Mouse (Mus musculus) limb, embryonic 10.5 days (tissue): ENCODE measurements at regions not wholly inside any gene's neighbourhood (a gene's known extent, or its start where the extent isn't known, plus 50 kb on each side); places are given as distances from the start of the nearest gene placed in this dataset.
A peak's percentile ranks its signal among the peaks of the same experiment; 100 is the strongest.
"Not testable (repeated sequence)": the region's sequence is repeated elsewhere in the genome, so short reads cannot be mapped to it uniquely, and the experiment has no call there.

Experiments
- DNase-seq: peaks from one replicate; pipeline ENCODE4 v3.0.0-alpha.2; 2017; ENCODE audit warnings: low spot score
- H3K27ac ChIP-seq: fragments of 300-500 bp; sonication (generic); 2 replicates; pipeline ENCODE4 v1.5.1; 2016; ENCODE audit warnings: mild to moderate bottlenecking
- H3K27me3 ChIP-seq: fragments of 300-500 bp; sonication (generic); 2 replicates; pipeline ENCODE4 v1.6.1; 2016; ENCODE audit warnings: low read depth, mild to moderate bottlenecking; ENCODE audit not compliant: poor library complexity, severe bottlenecking
- H3K36me3 ChIP-seq: fragments of 300-500 bp; sonication (generic); 2 replicates; pipeline ENCODE4 v1.6.1; 2016; ENCODE audit warnings: mild to moderate bottlenecking, moderate library complexity
- H3K4me1 ChIP-seq: fragments of 300-500 bp; sonication (generic); 2 replicates; pipeline ENCODE4 v1.6.1; 2016
- H3K4me3 ChIP-seq: fragments of 300-500 bp; sonication (generic); 2 replicates; pipeline ENCODE4 v1.5.1; 2016; ENCODE audit warnings: mild to moderate bottlenecking, moderate library complexity
- H3K9me3 ChIP-seq: fragments of 300-500 bp; sonication (generic); replicated peaks from 2 replicates; pipeline ENCODE4 v1.6.1; 2016; ENCODE audit warnings: mild to moderate bottlenecking
- WGBS: fragments of 180-500 bp; shearing (Covaris S2); methylation state at CpG from one replicate; pipeline ENCODE4 v1.1.7; 2016; 5-methylcytosine and 5-hydroxymethylcytosine counted together

DNA sequence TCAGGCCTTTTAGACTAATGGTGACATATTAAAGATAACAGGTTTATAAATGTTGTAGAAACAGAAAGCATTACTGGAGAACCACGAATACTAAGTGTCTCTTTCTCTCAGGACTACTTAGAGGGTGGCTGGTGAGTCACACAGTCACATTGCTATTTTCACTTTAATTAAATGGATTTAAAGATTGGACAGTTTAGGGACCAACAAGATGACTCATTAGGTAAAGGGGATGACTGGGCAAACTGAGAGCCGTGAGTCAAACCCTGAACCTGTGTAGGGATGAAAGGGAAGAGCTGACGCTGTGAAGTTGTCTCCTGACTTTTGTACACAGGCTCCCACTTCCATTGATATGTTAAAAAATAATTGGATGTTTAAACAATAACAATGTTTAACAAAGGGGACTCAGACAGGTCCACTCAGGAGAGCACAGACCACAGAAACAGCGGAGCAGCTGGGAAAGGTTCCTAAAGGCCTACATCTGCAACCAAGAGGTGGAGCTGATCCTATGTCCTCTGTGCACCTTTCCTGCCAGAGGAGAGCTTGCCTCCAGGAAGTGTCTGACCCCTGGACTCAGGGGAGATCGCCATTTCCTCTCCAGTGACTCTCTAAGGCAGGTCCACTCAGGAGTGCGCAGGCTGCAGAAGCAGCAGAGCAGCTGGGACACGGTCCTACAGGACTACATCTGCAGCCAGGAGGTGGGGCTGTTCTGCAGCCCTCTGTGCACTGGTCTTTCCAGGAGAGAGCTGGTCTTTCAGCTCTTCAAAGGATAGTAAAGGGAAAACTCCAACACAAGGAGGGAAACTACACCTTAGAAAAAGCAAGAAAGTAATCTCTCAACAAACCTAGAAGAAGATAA, 146.0 kb upstream of the Tmc3 start:
- H3K27me3 ChIP-seq, result no peaks in the 10 kb centered on the region
- WGBS, result 67% methylated on average over 7 of the region's 7 CpGs
- no peak overlapping the region for H3K4me3 ChIP-seq
- no peak for DNase-seq
- peak overlapping the region; percentile 71; the same call in 1 of the 2 replicates for H3K27ac ChIP-seq
- no peaks in the 10 kb centered on the region for H3K36me3 ChIP-seq
- H3K9me3 ChIP-seq, result no peaks in the 10 kb centered on the region
- H3K4me1 ChIP-seq, result peaks cover 31% of the 10 kb centered on the region

DNA sequence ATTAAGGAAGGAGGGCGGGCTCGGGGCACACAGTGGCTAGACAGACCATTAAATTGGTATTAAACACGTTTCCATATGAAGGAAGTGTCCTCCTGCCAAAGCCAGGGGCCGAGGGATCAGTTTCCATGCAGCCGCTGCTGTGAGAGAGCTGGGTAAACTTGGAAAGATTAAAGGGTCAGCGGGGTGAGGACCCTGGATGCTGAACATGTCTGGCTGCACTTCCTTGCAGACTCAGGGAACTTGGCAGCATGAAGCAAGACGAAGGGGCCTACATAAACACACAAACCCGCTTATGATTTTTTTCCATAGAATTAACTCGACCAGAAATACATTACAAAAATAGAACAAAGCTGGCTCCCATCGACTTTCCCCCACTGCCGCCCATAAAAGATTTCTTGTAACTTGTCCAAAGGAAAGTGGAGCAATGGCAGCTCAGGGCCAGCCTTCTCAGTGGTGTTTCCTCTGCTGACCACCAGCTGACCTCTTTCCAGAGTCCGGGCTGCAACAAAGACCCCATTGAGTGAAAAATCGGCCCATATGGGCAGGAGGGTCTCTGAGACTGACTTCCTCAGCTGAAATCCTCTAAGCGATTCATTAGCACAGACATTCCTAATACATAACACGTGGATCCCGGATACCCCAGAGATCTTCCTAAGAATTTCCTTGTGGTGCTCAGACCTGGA, 141.0 kb upstream of the Tmc3 start:
- H3K4me3 ChIP-seq, result no peak overlapping the region
- H3K27me3 ChIP-seq, result no peaks in the 10 kb centered on the region
- 27% methylated on average over 16 of the region's 16 CpGs for WGBS

DNA sequence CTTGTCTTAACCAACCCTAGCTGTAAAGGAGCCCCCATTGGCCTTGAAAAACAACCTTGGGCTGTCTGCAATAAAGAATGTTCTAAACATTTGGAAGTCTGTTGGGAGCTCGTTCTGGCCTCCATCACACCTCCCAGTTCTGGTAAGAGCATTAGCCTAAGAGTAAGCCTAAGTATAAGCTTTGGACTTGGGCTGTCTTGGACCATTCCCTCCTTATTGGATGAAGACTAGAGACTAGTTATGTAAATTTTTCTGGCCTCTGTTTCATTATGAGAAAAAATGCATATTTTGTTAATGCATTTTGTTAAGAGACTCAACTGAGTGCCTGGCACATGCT, 140.5 kb upstream of the Tmc3 start:
- Histone ChIP-seq H3K9me3 (no peaks in the 10 kb centered on the region), H3K36me3 (no peaks in the 10 kb centered on the region), H3K27ac (peak overlapping the region; percentile 90), H3K27me3 (no peaks in the 10 kb centered on the region), H3K4me3 (no peak overlapping the region), H3K4me1 (peaks cover 40% of the 10 kb centered on the region)
- DNase-seq, result no peak
- 39% methylated on average over 1 of the region's 1 CpGs for WGBS

More for the DNA sequence above, 141.0 kb upstream of the Tmc3 start:
- peak overlapping the region; percentile 90 for H3K27ac ChIP-seq
- H3K4me1 ChIP-seq, result peaks cover 45% of the 10 kb centered on the region
- no peaks in the 10 kb centered on the region for H3K9me3 ChIP-seq
- no peaks in the 10 kb centered on the region for H3K36me3 ChIP-seq
- DNase-seq, result peak; percentile 67

DNA sequence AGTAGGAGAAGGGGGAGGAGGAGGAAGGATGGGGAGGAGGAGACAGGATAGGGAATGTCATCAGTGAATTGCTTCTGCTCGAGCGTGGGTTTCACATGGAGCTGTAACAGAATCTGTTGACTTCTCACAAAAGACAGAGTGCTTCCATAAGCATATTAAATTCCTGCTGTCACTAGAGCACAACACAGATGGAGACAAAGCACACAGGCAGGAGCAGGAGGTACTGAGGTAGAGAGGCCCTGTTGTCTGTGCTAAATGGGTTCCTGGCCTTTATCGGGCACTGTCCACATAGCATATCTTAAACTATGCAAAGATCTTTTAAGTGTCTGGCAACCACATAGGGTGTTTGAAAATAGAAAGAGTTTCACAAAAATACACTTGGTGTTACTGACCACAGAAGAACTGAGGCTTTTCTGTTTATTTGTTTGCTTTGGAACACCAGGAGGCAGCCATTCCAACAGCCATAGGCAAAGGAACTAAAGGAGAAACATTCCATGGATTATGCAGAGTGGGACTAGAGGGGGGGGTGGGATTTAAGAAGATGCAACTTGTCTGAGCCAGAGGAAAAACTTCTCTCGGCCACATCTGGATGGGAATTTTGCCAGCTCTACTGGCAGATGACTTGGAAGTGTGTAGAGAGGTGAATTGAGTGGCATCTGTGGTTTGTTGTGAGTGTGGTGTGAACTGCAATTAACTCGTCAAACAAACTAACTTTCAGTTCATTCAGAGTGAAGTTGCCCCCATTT, 139.4 kb upstream of the Tmc3 start:
- Histone ChIP-seq H3K4me3 (no peak overlapping the region), H3K4me1 (peaks cover 42% of the 10 kb centered on the region), H3K27ac (peak overlapping the region; percentile 90), H3K27me3 (no peaks in the 10 kb centered on the region), H3K36me3 (no peaks in the 10 kb centered on the region), H3K9me3 (no peaks in the 10 kb centered on the region)
- WGBS, result 51% methylated on average over 5 of the region's 5 CpGs
- DNase-seq, result no peak

DNA sequence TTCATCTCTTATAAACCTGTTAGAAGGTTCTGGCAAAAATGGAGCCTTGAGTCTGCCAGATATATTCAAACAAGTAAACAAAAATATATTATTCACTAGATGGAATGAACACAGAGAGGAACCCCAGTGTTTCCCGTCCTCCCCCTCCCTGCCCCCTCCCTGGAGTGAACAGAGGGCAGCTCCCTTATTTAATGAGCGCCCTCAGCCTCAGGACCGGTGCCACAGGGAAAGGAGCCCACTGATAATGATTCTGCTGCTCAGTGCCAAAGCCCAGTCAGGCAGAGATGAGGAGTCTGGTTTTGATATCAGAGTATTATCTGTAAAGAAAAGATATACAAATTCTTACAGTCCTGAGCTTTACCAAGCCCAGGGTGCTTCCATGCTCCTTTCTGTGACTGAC, 134.4 kb upstream of the Tmc3 start:
- 76% methylated on average over 3 of the region's 3 CpGs for WGBS
- no peak for DNase-seq
- H3K4me3 ChIP-seq, result no peak overlapping the region
- no peaks in the 10 kb centered on the region for H3K36me3 ChIP-seq
- H3K4me1 ChIP-seq, result peaks cover 28% of the 10 kb centered on the region
- H3K27me3 ChIP-seq, result no peaks in the 10 kb centered on the region
- no peaks in the 10 kb centered on the region for H3K9me3 ChIP-seq
- H3K27ac ChIP-seq, result peak overlapping the region; percentile 70

DNA sequence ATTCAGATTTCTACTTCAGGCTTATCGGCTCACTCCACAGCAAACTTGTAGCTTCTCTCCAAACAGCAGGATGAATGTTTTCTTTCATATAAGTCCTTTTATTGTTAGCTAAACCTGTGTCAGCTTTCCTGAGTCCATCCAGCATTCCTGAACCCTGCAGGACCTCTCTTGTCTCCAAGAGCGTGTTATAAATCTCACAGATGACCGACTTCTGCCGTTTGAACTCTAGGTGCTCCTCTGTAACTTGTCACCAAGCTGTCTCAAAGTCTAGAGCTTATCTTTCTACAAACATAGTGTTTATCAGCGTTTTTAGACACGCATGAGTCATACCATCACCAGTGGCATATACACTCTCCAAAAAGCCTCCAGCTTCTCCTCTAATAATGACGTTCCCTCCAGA, 132.4 kb upstream of the Tmc3 start:
- H3K36me3 ChIP-seq, result no peaks in the 10 kb centered on the region
- H3K27me3 ChIP-seq, result no peaks in the 10 kb centered on the region
- WGBS, result 24% methylated on average over 7 of the region's 7 CpGs
- no peaks in the 10 kb centered on the region for H3K9me3 ChIP-seq
- DNase-seq, result no peak
- H3K27ac ChIP-seq, result peak overlapping the region; percentile 3; the same call in 1 of the 2 replicates
- H3K4me1 ChIP-seq, result peaks cover 32% of the 10 kb centered on the region
- H3K4me3 ChIP-seq, result no peak overlapping the region

DNA sequence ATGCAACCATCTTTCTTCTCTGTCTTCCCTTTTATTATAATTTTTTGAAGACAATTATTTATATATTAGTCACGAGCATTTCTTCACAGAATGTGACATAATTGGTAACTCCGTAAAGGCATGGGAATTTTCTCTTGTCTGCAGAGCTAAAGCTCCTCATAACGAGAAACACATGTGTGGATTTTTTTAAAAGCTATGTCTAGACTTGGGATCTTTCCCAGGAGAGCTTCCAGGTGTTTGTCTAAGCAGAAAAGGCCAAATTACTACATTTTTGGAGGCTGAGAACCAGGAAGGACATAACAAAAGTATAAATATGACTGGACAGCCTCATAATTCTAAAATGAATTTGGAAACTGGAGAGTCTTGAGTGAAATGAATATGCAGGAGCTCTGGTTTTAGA, 125.2 kb upstream of the Tmc3 start:
- Histone ChIP-seq H3K4me1 (peaks cover 28% of the 10 kb centered on the region), H3K27me3 (no peaks in the 10 kb centered on the region), H3K9me3 (no peaks in the 10 kb centered on the region), H3K4me3 (no peak overlapping the region), H3K27ac (peak overlapping the region; percentile 87), H3K36me3 (no peaks in the 10 kb centered on the region)
- 25% methylated on average over 3 of the region's 3 CpGs for WGBS
- no peak for DNase-seq

DNA sequence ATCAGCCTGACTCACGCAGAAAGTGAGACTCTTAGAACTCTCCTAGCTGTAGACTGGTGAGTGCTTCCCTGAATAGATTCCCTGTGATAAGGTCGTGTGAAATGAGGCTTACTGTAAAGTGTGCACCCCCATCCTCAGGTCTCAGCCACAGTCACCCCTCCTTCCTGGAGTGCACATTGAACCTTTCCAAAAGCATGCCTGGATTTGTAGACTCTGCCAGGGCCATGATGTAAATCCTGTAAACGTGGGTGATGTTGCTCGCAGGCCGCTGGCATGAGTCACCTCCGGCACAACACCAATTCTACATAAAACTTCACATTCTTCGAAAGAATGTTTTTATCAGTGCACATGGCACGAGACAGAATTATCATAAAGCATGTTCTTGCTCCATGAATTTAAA, 117.7 kb upstream of the Tmc3 start:
- WGBS, result 82% methylated on average over 8 of the region's 8 CpGs
- Histone ChIP-seq H3K27me3 (no peaks in the 10 kb centered on the region), H3K27ac (no peak overlapping the region), H3K36me3 (no peaks in the 10 kb centered on the region), H3K4me1 (peaks cover 6% of the 10 kb centered on the region; the same call in 1 of the 2 replicates), H3K4me3 (no peak overlapping the region), H3K9me3 (no peaks in the 10 kb centered on the region)
- DNase-seq, result no peak

DNA sequence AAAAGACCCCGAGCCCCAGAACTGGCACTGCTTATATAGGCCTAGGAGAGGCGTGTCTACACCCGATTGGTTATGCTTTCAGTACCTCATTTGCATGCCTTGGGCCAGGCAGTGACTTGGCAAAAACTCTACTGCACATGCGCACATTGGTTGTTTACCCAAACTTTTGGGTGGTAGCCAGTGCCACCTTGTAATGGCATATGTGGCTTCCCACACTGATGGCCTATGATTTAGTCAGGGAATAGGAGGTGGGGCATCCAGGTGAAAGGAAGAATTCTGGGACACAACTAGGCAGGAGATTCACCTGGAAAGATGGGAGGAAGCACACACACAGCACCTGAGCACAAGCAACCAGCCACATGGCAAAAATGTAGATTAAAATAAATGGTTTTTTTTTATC, 114.9 kb upstream of the Tmc3 start:
- not testable (repeated sequence) for H3K36me3 ChIP-seq, H3K9me3 ChIP-seq, H3K27ac ChIP-seq, H3K27me3 ChIP-seq, DNase-seq, H3K4me3 ChIP-seq, H3K4me1 ChIP-seq
- WGBS, result 92% methylated on average over 4 of the region's 4 CpGs

DNA sequence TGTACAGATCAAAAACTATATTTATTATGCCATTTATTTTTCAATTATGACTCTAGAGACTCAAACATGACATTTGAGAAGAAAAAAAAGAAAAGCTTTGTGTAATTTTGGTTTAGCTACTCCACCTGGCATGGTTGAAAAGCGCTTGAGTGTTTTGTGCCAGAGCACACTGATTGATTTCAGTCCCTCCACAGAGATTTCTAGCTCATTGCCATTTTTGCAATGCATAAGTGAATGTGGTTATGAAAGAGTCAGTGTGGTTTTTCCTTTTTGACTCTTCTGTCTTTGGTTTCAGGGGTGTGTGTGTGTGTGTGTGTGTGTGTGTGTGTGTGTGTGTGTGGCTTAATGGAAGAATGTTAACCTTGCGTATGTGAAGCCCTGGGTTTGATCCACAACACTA, 113.6 kb upstream of the Tmc3 start:
- WGBS, result 88% methylated on average over 2 of the region's 2 CpGs
- H3K27ac ChIP-seq, result no peak overlapping the region

DNA sequence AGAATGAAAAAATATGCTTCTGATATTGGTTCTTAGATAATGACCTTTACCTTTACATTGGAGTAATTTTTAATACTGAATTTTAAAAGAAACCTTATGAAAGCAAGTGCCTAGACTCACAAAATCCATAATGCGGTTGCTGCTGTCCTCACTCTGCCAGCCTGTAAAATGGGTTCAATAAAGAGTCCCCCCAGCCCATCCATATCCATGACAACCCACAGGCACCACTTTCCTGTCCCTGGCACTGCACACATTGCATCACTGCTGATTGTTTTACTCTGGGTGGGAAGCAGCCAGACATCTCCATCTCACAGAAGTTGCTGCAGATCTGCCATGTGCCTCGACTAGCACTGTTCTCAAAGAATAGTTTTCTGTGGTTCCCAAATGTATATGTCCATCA, 110.3 kb upstream of the Tmc3 start:
- H3K36me3 ChIP-seq, result no peaks in the 10 kb centered on the region
- H3K4me3 ChIP-seq, result no peak overlapping the region
- WGBS, result 93% methylated on average over 2 of the region's 2 CpGs
- H3K27me3 ChIP-seq, result no peaks in the 10 kb centered on the region
- no peaks in the 10 kb centered on the region for H3K9me3 ChIP-seq
- no peak for DNase-seq
- peak overlapping the region; percentile 79; the same call in 1 of the 2 replicates for H3K27ac ChIP-seq
- peaks cover 34% of the 10 kb centered on the region for H3K4me1 ChIP-seq

More for the DNA sequence above, 113.6 kb upstream of the Tmc3 start:
- H3K36me3 ChIP-seq, result no peaks in the 10 kb centered on the region
- no peak overlapping the region for H3K4me3 ChIP-seq
- DNase-seq, result no peak
- H3K9me3 ChIP-seq, result no peaks in the 10 kb centered on the region
- H3K4me1 ChIP-seq, result peaks cover 22% of the 10 kb centered on the region
- H3K27me3 ChIP-seq, result no peaks in the 10 kb centered on the region

DNA sequence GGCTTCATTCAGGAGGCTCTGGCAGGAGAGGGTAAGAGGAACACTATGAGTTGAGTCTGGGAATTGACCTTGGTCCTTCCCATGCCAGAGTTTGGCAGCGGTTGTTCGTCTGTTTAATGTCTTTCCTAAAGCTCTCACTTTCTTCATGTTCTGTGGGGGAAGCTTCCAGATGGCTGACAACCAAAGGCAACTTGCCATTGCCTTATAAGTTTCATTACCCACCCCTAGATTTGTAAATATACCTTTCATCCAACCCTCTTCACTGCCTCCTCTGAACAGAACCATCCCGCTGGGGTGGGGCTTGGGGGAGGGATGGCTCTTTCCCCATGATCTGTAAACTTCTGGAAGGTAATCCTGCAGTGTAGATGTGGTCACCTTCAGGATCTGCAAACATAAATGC, 109.7 kb upstream of the Tmc3 start:
- 85% methylated on average over 3 of the region's 3 CpGs for WGBS
- Histone ChIP-seq H3K27me3 (no peaks in the 10 kb centered on the region), H3K4me1 (peaks cover 34% of the 10 kb centered on the region), H3K36me3 (no peaks in the 10 kb centered on the region), H3K4me3 (no peak overlapping the region), H3K9me3 (no peaks in the 10 kb centered on the region), H3K27ac (peak overlapping the region; percentile 79)
- no peak for DNase-seq
